Mouse (Mus musculus) hindbrain, embryonic 16.5 days (tissue): ENCODE results near the gene Btbd11. TPM values are rescaled to one million over a fixed set of nuclear protein-coding genes. Genes with fewer than 3 reads are reported as not detected.

Experiments used
- ATAC-seq: fragments of 200-750 bp; cut with Nextera tagmentation; 2 replicates; pipeline ENCODE4 v1.8.0; 2017; ENCODE audit warnings: moderate TSS enrichment, moderate library complexity
- H3K27ac ChIP-seq: fragments of 300-500 bp; sonication (generic); 2 replicates; pipeline ENCODE4 v1.5.1; 2014; ENCODE audit warnings: low read depth, mild to moderate bottlenecking, control low read depth, low read length, moderate library complexity
- H3K27me3 ChIP-seq: fragments of 300-500 bp; sonication (generic); replicated peaks from 2 replicates; pipeline ENCODE4 v1.6.1; 2014; ENCODE audit warnings: low read length; ENCODE audit not compliant: control insufficient read depth, insufficient read depth
- H3K36me3 ChIP-seq: fragments of 300-500 bp; sonication (generic); 2 replicates; pipeline ENCODE4 v1.6.1; 2014; ENCODE audit warnings: mild to moderate bottlenecking, low read length, moderate library complexity, mixed read lengths; ENCODE audit not compliant: control insufficient read depth, insufficient read depth
- H3K4me1 ChIP-seq: fragments of 300-500 bp; sonication (generic); 2 replicates; pipeline ENCODE4 v1.6.1; 2014; ENCODE audit warnings: low read depth, low read length; ENCODE audit not compliant: control insufficient read depth, insufficient read depth
- H3K4me2 ChIP-seq: fragments of 300-500 bp; sonication (generic); 2 replicates; pipeline ENCODE4 v1.6.1; 2014; ENCODE audit warnings: mild to moderate bottlenecking, low read length, control low read depth, moderate library complexity
- H3K4me3 ChIP-seq: fragments of 300-500 bp; sonication (generic); 2 replicates; pipeline ENCODE4 v1.5.1; 2014; ENCODE audit warnings: mild to moderate bottlenecking, low read length, control low read depth, moderate library complexity
- H3K9ac ChIP-seq: fragments of 300-500 bp; sonication (generic); 2 replicates; pipeline ENCODE4 v1.6.1; 2014; ENCODE audit warnings: low read depth, mild to moderate bottlenecking, control low read depth, low read length, moderate library complexity
- H3K9me3 ChIP-seq: fragments of 300-500 bp; sonication (generic); 2 replicates; pipeline ENCODE4 v1.6.1; 2014; ENCODE audit warnings: mild to moderate bottlenecking, low read length, moderate library complexity; ENCODE audit not compliant: control insufficient read depth
- WGBS: fragments of 180-500 bp; shearing (Covaris S2); extraction: QIAGEN DNeasy Blood & Tissue Kit; methylation state at CpG from one replicate; pipeline ENCODE4 v1.1.7; 2014; 5-methylcytosine and 5-hydroxymethylcytosine counted together
- polyA plus RNA-seq: library from polyadenylated mRNA; unstranded; fragments of >200 nt; fragmentation: Nextera tagmentation; extraction: Ambion mirVana; gene quantifications from 2 replicates; pipeline ENCODE4 v1.2.1, GENCODE M21; 2015

Btbd11 gene
- polyA plus RNA-seq, 1 experiment from 2014 or later = 25.4 TPM

- 38% methylated on average over 3 of the region's 3 CpGs for WGBS
- Histone ChIP-seq H3K27ac (no peak overlapping the region), H3K4me3 (no peak overlapping the region), H3K27me3 (no peaks in the 10 kb centered on the region), H3K9ac (no peak overlapping the region), H3K36me3 (no peaks in the 10 kb centered on the region), H3K4me1 (peaks cover 33% of the 10 kb centered on the region), H3K4me2 (no peak overlapping the region), H3K9me3 (no peaks in the 10 kb centered on the region)
- ATAC-seq = no peak
These were observed 94.5 kb downstream of the Btbd11 start for GRCm38 (mm10) chr10:85481106-85481505.

GRCm38 (mm10) chr10:85482064-85482473 is 95.5 kb downstream of the Btbd11 start:
- peak overlapping the region; percentile 52; the same call in 1 of the 2 replicates for H3K27ac ChIP-seq
- H3K27me3 ChIP-seq = no peaks in the 10 kb centered on the region
- H3K4me2 ChIP-seq = no peak overlapping the region
- 25% methylated on average over 4 of the region's 4 CpGs for WGBS
- no peaks in the 10 kb centered on the region for H3K36me3 ChIP-seq
- peaks cover 29% of the 10 kb centered on the region for H3K4me1 ChIP-seq
- H3K9ac ChIP-seq = 0 out of 2 replicates have a peak overlapping the region, but pooled peaks have one; percentile 18
- no peaks in the 10 kb centered on the region for H3K9me3 ChIP-seq
- H3K4me3 ChIP-seq = no peak overlapping the region
- peak; percentile 69 for ATAC-seq

GRCm38 (mm10) chr10:85482480-85482879 is 95.9 kb downstream of the Btbd11 start:
- 16% methylated on average over 6 of the region's 6 CpGs for WGBS
- Histone ChIP-seq H3K27ac (peak overlapping the region; percentile 52; the same call in 1 of the 2 replicates), H3K27me3 (no peaks in the 10 kb centered on the region), H3K9ac (0 out of 2 replicates have a peak overlapping the region, but pooled peaks have one; percentile 11), H3K4me3 (no peak overlapping the region), H3K4me2 (no peak overlapping the region), H3K36me3 (no peaks in the 10 kb centered on the region), H3K9me3 (no peaks in the 10 kb centered on the region), H3K4me1 (peaks cover 29% of the 10 kb centered on the region)
- peak; percentile 64 for ATAC-seq

- peaks cover 14% of the 10 kb centered on the region for H3K4me1 ChIP-seq
- no peak overlapping the region for H3K9ac ChIP-seq
- H3K4me2 ChIP-seq = no peak overlapping the region
- ATAC-seq = no peak
- H3K9me3 ChIP-seq = no peaks in the 10 kb centered on the region
- 92% methylated on average over 3 of the region's 3 CpGs for WGBS
- no peaks in the 10 kb centered on the region for H3K27me3 ChIP-seq
- H3K36me3 ChIP-seq = no peaks in the 10 kb centered on the region
- no peak overlapping the region for H3K4me3 ChIP-seq
- no peak overlapping the region for H3K27ac ChIP-seq
These were observed 99.8 kb downstream of the Btbd11 start for GRCm38 (mm10) chr10:85486456-85486855.

- no peaks in the 10 kb centered on the region for H3K36me3 ChIP-seq
- H3K27me3 ChIP-seq = no peaks in the 10 kb centered on the region
- H3K27ac ChIP-seq = no peak overlapping the region
- no peak; the same call in 1 of the 2 replicates for ATAC-seq
- 82% methylated on average over 2 of the region's 2 CpGs for WGBS
- H3K4me1 ChIP-seq = no peaks in the 10 kb centered on the region
- H3K4me2 ChIP-seq = no peak overlapping the region
- no peak overlapping the region for H3K9ac ChIP-seq
- H3K4me3 ChIP-seq = no peak overlapping the region
- H3K9me3 ChIP-seq = no peaks in the 10 kb centered on the region
These were observed 106.0 kb downstream of the Btbd11 start for GRCm38 (mm10) chr10:85492583-85492982.

GRCm38 (mm10) chr10:85496358-85496757 is 109.7 kb downstream of the Btbd11 start:
- Histone ChIP-seq H3K4me1 (no peaks in the 10 kb centered on the region), H3K27me3 (no peaks in the 10 kb centered on the region), H3K9me3 (no peaks in the 10 kb centered on the region), H3K4me2 (no peak overlapping the region), H3K4me3 (no peak overlapping the region), H3K9ac (no peak overlapping the region), H3K36me3 (no peaks in the 10 kb centered on the region), H3K27ac (no peak overlapping the region)
- ATAC-seq = no peak
- WGBS = 91% methylated on average over 8 of the region's 8 CpGs

- 73% methylated on average over 2 of the region's 2 CpGs for WGBS
- ATAC-seq = no peak
- H3K9ac ChIP-seq = no peak overlapping the region
These were observed 110.4 kb downstream of the Btbd11 start for GRCm38 (mm10) chr10:85496981-85497380.

GRCm38 (mm10) chr10:85497931-85498330 is 111.3 kb downstream of the Btbd11 start:
- Histone ChIP-seq H3K9ac (no peak overlapping the region), H3K4me3 (no peak overlapping the region), H3K27ac (no peak overlapping the region), H3K27me3 (no peaks in the 10 kb centered on the region), H3K4me1 (peaks cover 3% of the 10 kb centered on the region), H3K4me2 (no peak overlapping the region), H3K9me3 (no peaks in the 10 kb centered on the region), H3K36me3 (no peaks in the 10 kb centered on the region)
- WGBS = 84% methylated on average over 5 of the region's 5 CpGs
- ATAC-seq = no peak

More at GRCm38 (mm10) chr10:85496981-85497380, 110.4 kb downstream of the Btbd11 start:
- Histone ChIP-seq H3K4me3 (no peak overlapping the region), H3K4me2 (no peak overlapping the region), H3K36me3 (no peaks in the 10 kb centered on the region), H3K4me1 (no peaks in the 10 kb centered on the region), H3K27ac (no peak overlapping the region), H3K27me3 (no peaks in the 10 kb centered on the region), H3K9me3 (no peaks in the 10 kb centered on the region)

GRCm38 (mm10) chr10:85500573-85501155 is 114.0 kb downstream of the Btbd11 start:
- Histone ChIP-seq H3K36me3 (no peaks in the 10 kb centered on the region), H3K4me2 (no peak overlapping the region), H3K27ac (no peak overlapping the region), H3K9ac (no peak overlapping the region), H3K27me3 (no peaks in the 10 kb centered on the region), H3K9me3 (no peaks in the 10 kb centered on the region), H3K4me3 (no peak overlapping the region), H3K4me1 (peaks cover 4% of the 10 kb centered on the region)
- no peak for ATAC-seq
- 45% methylated on average over 9 of the region's 9 CpGs for WGBS
